Mouse (Mus musculus) embryonic fibroblast, embryonic 13.5 days (primary cell): ENCODE results near the gene Gm28035.

Experiments
- CTCF ChIP-seq: IDR thresholded peaks from 2 replicates; pipeline ENCODE4 v1.5.1; 2011; ENCODE audit warnings: mild to moderate bottlenecking, control low read depth, low read length, moderate library complexity, borderline replicate concordance; ENCODE audit not compliant: insufficient read depth
- POLR2A ChIP-seq: IDR thresholded peaks from 2 replicates; pipeline ENCODE4 v1.6.1; 2011; ENCODE audit warnings: low read depth, mild to moderate bottlenecking, control low read depth, low read length, moderate library complexity

- TF ChIP-seq CTCF (no peak), POLR2A (no peak)
These were observed 20.8 kb downstream of the Gm28035 start for GRCm38 (mm10) chr2:30261064-30261736.
